Comparison of ENCODE assay signal across 11 mouse cellular contexts in the genomic region with DNA sequence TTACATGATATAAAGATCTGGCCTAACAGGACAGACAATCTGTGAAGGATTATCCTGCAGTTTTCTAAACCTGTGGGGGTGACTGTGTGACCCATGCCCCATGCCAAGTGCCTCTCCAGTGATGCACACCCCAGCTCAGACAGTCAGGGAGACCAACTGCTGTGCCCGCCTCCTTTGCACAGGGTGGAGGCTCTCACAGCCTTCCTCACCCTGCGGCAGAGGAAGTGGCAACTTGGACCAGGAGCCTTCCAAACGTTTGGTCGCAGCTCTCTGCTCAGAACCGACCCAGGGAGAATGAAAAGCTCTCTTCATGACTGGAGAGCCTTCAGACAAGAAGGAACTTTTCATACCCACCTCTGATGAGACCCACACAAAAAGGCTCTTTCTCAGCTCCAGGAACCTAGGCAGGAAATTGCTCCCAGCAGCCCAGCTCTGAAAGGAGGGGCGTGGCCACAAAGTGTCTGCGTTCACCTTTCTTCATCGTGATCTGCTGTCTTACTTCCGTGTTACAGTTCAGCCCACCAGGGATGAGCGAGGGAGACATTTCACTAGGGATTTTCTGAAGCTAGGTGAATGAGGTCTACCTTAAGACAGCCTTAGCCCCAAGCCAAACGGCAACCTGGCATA.
DNase-seq lines count a peak whose midpoint lies in the region; ATAC-seq and TF ChIP-seq lines count a peak whose summit lies in the region.
"Had no signal": no experiment of that assay in that cellular context is flagged by ENCODE, and none has a peak within 500 bp of the region (broad histone marks: within the 10 kb centered on the region; RNA-seq: fewer than 3 reads in every experiment).

No protein-coding gene starts in this region.

- 32% methylated on average over 11 of the region's 11 CpGs for WGBS in kidney, embryonic 15.5 days
- WGBS in intestine, postnatal 0 days, result 16% methylated on average over 11 of the region's 11 CpGs
- 27% methylated on average over 11 of the region's 11 CpGs for WGBS in stomach, embryonic 16.5 days

- H3K36me3 ChIP-seq in kidney, embryonic 15.5 days, result no peaks in the 10 kb centered on the region
- no peaks in the 10 kb centered on the region for H3K36me3 ChIP-seq in intestine, postnatal 0 days (ENCODE audit: control insufficient read depth, insufficient read depth)
- H3K36me3 ChIP-seq in stomach, embryonic 16.5 days (ENCODE audit: control insufficient read depth, insufficient read depth, low read length), result no peaks in the 10 kb centered on the region
- H3K36me3 ChIP-seq: hindbrain, embryonic 15.5 days; midbrain, embryonic 13.5 days had no signal

- intact Hi-C loops in left cerebral cortex, postnatal 4 days (cut with DNase I), result no loop called here

- 0 out of 2 replicates have a peak, but pooled peaks cover 3% of the 10 kb centered on the region for H3K4me1 ChIP-seq in kidney, embryonic 15.5 days
- no peaks in the 10 kb centered on the region for H3K4me1 ChIP-seq in intestine, postnatal 0 days (replicated peaks; ENCODE audit: control insufficient read depth, insufficient read depth, low read length)
- H3K4me1 ChIP-seq in stomach, embryonic 16.5 days (ENCODE audit: control insufficient read depth, insufficient read depth, low read length), result no peaks in the 10 kb centered on the region
- H3K4me1 ChIP-seq: hindbrain, embryonic 15.5 days; midbrain, embryonic 13.5 days had no signal

- no peak overlapping the region for H3K27ac ChIP-seq in kidney, embryonic 15.5 days
- no peak overlapping the region for H3K27ac ChIP-seq in intestine, postnatal 0 days (ENCODE audit: low read depth, low read length)
- H3K27ac ChIP-seq in stomach, embryonic 16.5 days (ENCODE audit: low read length), result no peak overlapping the region
- H3K27ac ChIP-seq: hindbrain, embryonic 15.5 days; midbrain, embryonic 13.5 days had no signal

- no peak overlapping the region for H3K9ac ChIP-seq in kidney, embryonic 15.5 days
- no peak overlapping the region for H3K9ac ChIP-seq in intestine, postnatal 0 days (ENCODE audit: low read depth, low read length)
- 0 out of 2 replicates have a peak overlapping the region, but pooled peaks have one; percentile 9 for H3K9ac ChIP-seq in stomach, embryonic 16.5 days (ENCODE audit: low read length)
- H3K9ac ChIP-seq: hindbrain, embryonic 15.5 days; midbrain, embryonic 13.5 days had no signal

- no peaks in the 10 kb centered on the region for H3K9me3 ChIP-seq in kidney, embryonic 15.5 days (replicated peaks)
- H3K9me3 ChIP-seq in intestine, postnatal 0 days (ENCODE audit: control insufficient read depth), result no peaks in the 10 kb centered on the region
- H3K9me3 ChIP-seq in stomach, embryonic 16.5 days (replicated peaks; ENCODE audit: control insufficient read depth, low read length), result 0 out of 2 replicates have a peak, but pooled peaks cover 3% of the 10 kb centered on the region
- H3K9me3 ChIP-seq: hindbrain, embryonic 15.5 days; midbrain, embryonic 13.5 days had no signal

- H3K4me3 ChIP-seq in kidney, embryonic 15.5 days (replicated peaks), result 0 out of 2 replicates have a peak overlapping the region, but pooled peaks have one; percentile 4
- H3K4me3 ChIP-seq in intestine, postnatal 0 days (ENCODE audit: low read depth, low read length), result peak overlapping the region; percentile 20
- H3K4me3 ChIP-seq in stomach, embryonic 16.5 days (replicated peaks; ENCODE audit: low read length), result 0 out of 2 replicates have a peak overlapping the region, but pooled peaks have one; percentile 7
- H3K4me3 ChIP-seq: hindbrain, embryonic 15.5 days; midbrain, embryonic 13.5 days had no signal

- no peaks in the 10 kb centered on the region for H3K27me3 ChIP-seq in kidney, embryonic 15.5 days
- H3K27me3 ChIP-seq in intestine, postnatal 0 days (replicated peaks; ENCODE audit: control insufficient read depth, insufficient read depth, low read length), result no peaks in the 10 kb centered on the region
- no peaks in the 10 kb centered on the region for H3K27me3 ChIP-seq in stomach, embryonic 16.5 days (ENCODE audit: control insufficient read depth, insufficient read depth, low read length)
- H3K27me3 ChIP-seq: hindbrain, embryonic 15.5 days; midbrain, embryonic 13.5 days had no signal

- TF ChIP-seq CTCF in intestine, postnatal 0 days (IDR thresholded peaks at IDR 0.05; ENCODE audit: low read depth), result no peak

- H3K4me2 ChIP-seq in kidney, embryonic 15.5 days, result peak overlapping the region; percentile 27; the same call in 1 of the 2 replicates
- H3K4me2 ChIP-seq in intestine, postnatal 0 days (replicated peaks; ENCODE audit: low read depth), result peak overlapping the region; percentile 61
- H3K4me2 ChIP-seq in stomach, embryonic 16.5 days (ENCODE audit: low read depth, low read length), result peak overlapping the region; percentile 18
- H3K4me2 ChIP-seq: hindbrain, embryonic 15.5 days; midbrain, embryonic 13.5 days had no signal

- no peak for ATAC-seq in kidney, embryonic 15.5 days (replicated peaks; ENCODE audit: low FRiP score)
- ATAC-seq in intestine, postnatal 0 days, result peak; percentile 82
- no peak for ATAC-seq in stomach, embryonic 16.5 days (ENCODE audit: insufficient read depth, low FRiP score)
- ATAC-seq: midbrain, embryonic 13.5 days had no signal

- no peak for DNase-seq in kidney, postnatal 25 days
- DNase-seq in NIH3T3 (ENCODE audit: low read depth), result peak; percentile 38
- DNase-seq in frontal cortex, postnatal 10 days (ENCODE audit: low spot score in 2 of 2), result no peak
- no peak for DNase-seq in left cerebral cortex, postnatal 4 days
- DNase-seq in ovary, postnatal 36 days (ENCODE audit: low spot score), result no peak
- DNase-seq: right cerebral cortex, postnatal 4 days had no signal
